Mouse (Mus musculus) cerebellum, postnatal 4 days (tissue): ENCODE measurements around the gene 4930583I09Rik.

Experiments
- DNase-seq, 2 experiments: peaks; one replicate each; pipeline ENCODE4 v3.0.0; 2022; ENCODE audit warnings: low spot score in 2 of 2, mixed read lengths in 1 of 2

Gene 4930583I09Rik

DNA sequence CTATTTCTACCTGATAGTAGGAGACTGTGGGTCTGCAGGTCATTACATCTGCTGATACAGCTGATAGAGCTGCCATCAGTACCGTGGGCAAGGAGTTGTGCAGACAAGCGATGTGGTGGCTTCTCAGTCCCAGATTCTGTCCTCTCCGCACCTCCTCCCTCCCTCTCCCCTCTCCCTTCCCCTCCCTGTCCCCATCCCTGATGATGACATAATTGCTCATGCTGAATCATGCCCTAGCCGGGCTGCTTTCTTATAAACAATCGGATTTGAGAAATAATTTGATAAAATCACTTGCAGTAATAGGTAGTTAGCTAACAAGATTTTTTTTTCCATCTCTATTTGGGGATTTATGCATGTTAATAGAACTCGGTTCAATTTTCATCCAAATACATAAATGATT lies at the start of gene 4930583I09Rik:
Gene 4930583I09Rik (minus strand): TSS at position 144 of the 400 bp plus-strand sequence.
- DNase-seq: no peak

DNA sequence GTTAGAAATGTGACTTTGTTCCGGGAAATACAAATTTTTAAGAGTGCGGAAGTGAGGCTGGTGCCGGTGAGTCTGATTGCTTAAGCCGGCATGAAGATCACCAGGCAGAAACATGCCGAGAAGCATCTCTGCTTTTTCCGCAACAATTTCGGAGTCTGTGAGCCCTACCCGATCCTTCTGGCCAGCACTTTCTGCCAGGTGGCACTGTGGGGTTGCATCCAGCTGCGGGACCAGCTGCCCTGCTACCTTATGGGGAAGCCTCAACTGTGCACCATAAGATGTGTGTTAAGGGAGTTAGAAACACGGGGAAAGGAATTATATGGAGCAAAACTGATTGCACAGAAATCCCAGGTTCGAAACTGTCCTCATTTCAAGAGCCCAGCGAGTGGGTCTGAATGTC lies 40.2 kb upstream of the 4930583I09Rik start:
- peak in 1 of 2 experiments; percentile 26 for DNase-seq

DNA sequence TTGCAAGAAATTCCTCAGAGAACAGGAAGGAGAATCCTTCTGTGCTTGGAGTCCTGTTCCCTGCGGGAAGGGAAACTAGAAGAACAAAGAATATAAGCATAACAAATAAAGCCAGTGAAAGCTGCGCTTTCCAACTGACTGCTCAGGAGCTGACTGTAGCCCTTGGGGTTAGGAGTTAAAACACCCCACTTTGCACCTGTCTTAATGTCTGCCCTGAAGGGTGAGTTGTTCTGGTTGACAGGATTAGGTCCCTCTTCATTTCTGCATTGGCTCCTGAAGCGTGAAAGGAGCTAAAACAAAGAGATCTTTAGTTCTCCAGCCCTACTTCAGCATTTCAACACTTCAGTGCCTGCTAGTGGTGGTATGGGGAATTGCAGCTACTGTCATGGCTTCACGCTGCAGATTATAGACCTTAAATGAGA lies 37.8 kb upstream of the 4930583I09Rik start:
- DNase-seq: peak in 1 of 2 experiments; percentile 42

DNA sequence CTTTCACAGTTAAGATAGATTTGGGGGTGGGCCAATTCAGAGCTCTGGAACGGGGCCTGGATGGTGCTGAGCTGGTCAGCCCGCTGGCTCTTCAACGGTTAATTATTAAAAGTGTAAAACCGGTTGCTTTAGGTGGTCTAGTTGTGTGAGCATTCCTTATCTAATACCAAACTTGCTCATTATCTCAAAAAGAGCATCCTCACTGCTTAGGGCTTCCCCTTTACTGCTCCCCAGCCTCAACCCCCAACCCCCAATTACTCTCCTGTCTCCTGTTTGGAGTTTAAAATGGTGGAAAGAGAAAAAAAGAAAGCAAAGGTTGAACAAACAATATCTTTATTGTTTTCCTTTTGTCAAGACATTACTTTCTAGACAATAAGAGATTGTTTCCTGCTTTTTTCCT lies 27.9 kb upstream of the 4930583I09Rik start:
- DNase-seq: no peak

DNA sequence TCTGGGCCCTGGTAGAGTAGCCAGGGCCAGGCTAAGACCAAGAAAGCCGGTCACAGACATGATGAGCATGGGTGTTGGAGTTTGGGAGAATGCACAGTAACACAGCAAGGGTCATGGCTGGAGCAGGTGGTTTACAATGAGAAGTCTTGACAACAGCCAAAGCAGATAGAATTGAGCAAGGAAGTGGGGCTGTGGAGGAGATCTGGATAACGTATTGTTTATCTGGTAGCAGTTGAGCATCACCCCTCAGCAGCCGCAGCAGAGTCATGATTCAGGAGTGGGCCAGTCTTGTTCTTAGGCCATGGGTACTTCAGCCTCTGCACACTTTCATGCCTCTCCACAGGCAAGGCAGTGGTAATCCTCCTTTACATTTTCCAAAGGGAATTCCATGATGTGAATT lies 25.1 kb upstream of the 4930583I09Rik start:
- DNase-seq: no peak

DNA sequence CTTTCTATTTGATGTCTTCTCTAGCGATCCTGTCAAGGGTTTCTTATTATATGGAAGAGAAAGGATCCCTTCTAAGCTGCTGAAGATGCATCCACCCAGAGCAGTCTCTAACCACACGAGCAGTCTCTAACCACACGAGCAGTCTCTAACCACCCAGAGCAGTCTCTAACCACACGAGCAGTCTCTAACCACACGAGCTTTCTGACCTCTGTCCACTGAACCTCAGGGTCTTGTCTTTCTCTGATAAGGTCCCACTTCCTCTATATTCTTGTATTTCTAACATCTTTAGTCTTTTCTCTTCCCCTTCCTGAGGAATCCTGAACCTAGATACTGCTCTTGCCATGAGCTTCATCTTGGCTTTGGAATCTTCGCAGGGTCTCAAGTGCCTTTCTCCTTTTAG lies 23.0 kb upstream of the 4930583I09Rik start:
- DNase-seq: no peak

DNA sequence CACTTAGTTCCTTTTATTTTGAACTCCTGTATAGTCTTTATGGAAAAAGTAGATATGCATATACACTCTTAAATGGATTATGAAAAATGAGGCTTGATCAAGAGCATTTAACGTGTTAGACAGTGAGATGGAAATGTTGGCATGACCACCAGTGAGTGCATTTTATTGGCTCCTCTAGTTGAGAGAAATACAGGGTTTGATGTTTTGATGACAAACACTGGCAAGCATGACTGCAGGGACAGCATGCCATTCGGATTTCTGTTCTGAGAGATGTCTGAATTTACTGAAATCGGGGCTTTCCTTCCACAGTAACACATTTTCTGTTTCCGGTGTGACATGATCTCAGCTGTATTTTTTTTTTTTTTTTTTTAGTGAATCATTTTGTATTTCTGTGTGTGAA lies 12.2 kb upstream of the 4930583I09Rik start:
- DNase-seq: no peak

DNA sequence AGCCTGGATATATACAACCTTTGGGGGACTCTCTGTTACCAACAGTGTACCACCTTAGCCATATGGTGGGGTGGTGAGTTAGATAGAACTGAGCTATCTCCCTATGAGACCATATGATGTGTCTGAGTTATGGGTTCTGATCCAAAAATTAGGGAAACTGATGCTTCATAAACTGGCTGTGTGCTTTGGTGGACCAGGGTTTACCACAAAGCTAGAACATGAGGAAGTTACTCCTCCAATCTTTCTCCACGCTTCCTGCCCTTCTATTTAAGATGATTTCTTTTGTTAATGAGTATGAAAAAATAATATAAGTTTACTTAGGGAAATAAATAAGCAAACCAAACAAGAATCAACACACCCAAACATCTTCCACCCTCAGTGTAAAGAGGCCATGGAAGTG lies 10.8 kb upstream of the 4930583I09Rik start:
- no peak for DNase-seq

DNA sequence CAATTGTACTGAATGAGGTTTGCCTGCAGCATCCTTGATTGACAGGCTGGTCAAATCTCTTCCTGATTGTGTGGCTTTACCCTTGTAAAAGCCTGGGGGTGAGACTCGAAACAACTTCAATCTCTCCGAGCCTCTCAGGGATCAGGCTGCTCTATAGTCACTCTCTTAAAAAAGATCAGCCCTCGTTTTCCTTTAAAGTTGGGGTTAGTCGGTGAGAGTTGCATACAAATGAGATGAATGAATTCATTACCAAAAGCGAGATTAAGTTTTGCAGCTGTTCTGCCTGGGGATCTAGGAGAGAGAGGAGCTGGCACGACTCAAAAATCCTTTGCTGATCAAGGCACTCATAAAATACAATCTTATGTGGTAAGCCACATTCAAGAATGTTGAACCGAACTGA lies 1.0 kb upstream of the 4930583I09Rik start:
- DNase-seq: no peak

DNA sequence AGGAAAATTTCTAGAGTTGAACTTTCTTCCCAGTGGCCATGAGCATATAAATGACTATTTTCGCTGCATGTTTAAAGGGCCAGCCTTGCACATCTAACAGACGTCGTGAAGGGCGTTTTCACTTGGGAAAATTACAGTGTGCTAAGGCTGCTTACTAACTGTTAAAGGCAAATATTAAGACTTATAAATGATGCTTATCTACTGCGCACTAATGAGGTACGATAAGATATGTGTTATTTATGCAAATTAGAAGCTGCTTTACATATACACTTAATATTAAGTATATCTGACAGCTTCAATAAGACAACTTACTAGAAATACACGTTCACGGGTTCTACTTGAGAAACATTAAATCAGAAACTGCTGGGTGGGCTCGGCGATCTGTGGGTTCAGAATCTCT lies 481 bp upstream of the 4930583I09Rik start:
- no peak for DNase-seq

DNA sequence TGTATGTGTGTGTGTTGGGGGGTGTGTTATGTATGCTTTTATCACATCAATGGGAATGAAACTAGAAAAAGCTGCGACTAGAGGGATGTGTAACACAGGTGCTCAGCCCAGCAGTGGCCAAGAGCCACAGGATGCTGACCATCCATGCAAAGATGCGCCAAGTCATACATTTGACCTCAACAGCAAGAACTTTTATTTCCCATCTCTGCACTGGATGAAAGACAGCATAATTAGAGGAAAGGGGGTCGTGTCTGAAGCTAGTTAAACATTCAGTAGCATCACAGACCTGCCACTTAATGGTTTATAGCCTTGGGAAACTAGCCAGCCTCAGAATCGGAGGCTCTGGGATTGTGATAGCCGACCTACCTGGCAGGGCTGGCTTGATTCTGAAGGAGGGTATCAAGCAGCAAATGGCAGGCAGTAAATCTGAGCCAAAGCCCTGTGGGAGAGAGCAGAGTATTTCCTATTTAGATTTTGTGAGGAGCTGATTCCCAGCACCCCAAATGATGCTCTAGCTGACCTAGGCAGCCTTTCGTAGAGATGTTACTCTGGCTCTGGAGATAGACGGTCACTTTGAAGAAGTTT lies 1.9 kb downstream of the 4930583I09Rik start:
- DNase-seq: no peak

DNA sequence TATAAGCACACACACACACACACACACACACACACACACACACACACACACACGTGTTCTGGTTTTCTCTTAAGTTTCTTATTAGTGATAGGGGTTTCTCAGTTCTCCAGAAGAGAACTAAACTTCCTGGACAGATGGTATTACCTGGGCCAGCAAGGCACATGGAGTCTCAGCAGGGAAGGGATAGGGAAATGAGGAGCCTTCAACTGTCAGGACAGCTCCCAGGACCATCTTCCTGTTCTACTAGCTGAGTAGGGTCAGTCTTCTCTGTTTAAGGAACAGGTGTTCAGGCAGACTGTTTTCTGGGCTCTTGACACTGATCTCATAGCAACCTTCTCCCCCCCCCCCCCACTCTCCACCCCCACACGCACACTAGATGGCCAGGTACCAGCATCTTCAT lies 2.8 kb downstream of the 4930583I09Rik start:
- DNase-seq: no peak

DNA sequence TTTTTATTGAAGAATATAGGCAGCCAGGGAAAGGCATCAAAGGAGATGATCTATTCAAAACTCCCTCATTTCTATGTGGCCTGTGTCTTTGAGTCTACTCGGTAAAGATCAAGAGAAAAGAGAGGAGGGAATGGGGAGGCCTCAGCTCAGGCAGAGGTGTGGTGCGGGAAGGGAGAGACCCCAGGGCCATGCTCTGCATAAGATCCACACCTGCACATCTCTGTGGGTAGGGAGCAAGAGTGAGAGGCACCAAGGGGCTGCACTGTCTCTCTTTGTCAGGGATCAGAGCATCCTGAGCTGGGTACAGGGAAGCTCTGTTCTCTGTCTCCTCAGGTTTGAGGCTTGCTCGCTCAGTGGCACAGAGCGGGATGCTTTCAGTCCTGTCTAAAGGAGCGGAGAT lies 8.4 kb downstream of the 4930583I09Rik start:
- DNase-seq: no peak

DNA sequence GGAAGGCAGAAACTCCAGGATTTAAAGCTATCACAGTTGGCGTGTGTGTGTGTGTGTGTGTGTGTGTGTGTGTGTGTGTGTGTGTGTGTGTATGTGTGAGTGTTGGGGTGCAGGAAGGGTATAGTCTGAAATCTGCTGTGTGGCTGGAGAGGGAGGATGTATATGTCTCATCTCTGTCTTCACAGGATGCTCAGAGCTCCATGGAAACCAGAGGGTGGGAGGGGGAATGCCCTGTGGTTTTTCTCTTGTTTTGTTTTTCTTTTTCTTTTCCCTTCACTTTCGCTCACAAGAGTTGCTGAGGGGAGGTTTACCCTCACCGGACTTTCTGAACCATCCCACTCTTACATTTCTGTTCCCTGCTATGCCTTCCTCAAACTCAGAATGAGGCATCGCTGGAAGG lies 9.0 kb downstream of the 4930583I09Rik start:
- no peak for DNase-seq

DNA sequence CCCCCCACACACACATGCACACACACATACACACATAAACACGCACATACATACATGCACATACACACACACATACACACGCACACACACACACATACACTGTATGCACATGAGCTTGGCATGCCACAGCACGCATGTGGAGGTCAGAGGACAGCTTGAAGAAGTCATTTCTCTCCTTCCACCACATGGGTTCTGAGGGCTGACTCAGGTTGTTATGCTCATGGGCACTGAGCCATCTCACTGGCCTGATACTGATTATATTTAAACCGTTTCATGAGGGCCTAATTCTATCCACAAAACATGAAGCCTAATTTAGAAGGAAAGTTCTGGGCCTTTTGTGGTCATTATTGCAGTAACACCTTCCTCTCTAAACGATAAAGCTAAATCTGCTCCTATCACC lies 13.3 kb downstream of the 4930583I09Rik start:
- DNase-seq: no peak

DNA sequence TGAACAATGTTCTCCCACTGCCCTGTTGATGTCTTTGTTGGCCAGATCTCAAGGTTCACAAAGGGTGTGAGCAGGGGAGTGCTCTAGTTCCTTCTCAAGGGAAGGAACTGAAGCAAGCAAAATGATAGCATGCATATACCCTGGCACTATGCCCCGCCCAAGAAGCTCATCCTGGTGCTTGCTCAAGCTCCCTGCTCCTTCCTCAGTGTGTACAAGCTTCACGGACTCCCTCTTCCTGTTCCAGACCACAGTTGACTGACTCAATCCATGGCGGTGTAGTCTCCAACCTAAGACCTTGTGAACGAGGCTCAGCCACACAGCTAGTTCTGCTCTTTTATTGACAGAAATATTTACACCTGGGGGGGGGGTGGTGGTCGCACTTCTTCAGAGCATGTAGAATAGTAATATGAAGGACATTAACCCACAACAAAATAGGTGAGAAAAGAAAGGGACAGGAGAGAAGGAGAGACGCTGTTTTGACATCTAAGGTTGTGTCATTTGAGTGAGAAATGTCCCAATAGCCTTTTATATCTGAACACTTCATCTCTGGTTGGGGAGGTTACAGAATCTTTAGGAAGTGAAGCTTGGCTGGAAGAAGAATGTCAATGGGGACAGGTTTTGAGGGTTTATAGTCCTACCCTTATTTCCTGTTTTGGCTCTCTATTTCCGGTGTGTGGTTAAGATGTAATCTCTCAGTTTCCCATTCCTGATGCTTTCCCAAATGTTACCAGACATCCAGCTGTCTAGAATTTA lies 14.9 kb downstream of the 4930583I09Rik start:
- DNase-seq: no peak

DNA sequence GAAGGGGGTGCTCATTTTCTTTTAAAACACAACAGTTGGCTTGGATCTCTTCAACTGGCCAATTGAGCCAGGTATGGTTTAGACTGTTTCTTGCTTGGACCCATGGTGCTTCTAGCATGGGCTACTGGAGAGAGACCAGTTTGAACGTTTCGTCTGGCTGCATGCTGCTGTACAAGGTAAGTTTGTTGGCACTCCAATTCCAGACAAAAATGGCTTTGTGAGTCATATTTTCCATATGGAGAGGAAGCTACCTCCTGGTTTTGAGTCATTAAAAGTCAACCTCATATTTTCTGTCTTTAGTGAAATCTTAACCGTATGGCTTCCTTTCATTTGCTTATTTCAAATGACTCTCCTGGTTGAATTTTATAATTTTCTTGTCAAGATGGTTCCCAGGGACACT lies 19.6 kb downstream of the 4930583I09Rik start:
- DNase-seq: no peak

DNA sequence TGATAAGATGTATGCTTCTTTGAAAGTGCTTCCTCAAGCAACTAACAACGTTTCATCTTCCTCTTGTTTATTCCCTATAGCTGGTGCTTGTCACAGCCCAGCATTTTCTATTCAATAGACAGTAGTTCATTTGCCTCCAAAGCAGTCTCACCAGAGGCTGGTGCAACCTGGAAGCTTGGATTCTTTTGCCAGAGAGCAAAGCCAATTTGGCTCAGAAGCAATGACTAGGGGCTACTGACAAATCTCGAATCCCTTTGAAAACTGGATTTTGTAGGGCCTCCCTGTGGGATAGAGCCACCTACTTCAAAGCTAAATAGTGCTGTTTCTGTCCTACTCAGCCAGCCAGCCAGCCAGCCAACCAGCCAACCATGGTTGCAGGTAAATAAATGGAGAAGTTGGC lies 20.1 kb downstream of the 4930583I09Rik start:
- DNase-seq: no peak

DNA sequence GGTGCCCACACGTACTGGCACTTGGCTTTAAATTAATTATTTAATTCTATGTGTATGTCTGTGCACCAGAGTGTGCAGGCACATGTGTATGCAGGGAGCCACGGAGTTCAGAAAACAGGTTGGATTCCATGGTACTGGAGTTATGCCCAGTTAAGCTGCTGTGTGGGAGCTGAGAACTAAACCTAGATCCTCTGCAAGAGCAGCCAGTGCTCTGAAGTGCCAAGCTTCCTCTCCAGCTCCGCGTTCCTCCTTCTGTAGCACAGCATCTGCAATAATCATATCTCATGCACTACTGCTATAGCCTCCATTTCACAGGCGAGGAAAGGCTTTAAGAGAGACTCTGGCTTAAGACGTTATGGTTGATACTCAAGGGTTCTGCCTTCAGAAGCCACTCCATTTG lies 22.3 kb downstream of the 4930583I09Rik start:
- no peak for DNase-seq

DNA sequence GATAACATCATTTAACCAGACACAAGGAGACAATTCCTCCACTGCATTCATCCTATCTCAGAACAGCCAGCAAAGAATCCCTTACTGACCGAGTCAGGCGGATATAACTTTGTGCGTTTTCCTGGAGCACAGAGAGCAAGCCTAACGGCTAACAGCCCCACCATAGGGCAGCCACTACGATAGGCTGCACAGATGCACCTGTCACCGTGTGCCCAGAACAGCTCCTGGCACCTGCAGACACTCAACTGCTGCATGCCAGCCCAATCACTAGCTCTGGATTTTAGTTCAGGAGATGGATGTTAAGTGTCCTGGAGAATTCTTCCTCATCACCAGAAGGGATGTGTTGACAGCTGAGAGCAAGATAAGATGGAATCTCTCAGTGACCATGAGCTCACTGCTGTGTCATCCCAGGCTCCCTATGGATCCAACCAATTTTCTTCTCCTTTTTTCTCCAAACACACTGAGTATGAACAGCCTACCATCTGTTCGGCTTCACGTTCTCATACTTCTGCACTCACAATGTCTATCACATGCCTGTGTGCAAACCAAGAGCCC lies 29.8 kb downstream of the 4930583I09Rik start:
- no peak for DNase-seq

DNA sequence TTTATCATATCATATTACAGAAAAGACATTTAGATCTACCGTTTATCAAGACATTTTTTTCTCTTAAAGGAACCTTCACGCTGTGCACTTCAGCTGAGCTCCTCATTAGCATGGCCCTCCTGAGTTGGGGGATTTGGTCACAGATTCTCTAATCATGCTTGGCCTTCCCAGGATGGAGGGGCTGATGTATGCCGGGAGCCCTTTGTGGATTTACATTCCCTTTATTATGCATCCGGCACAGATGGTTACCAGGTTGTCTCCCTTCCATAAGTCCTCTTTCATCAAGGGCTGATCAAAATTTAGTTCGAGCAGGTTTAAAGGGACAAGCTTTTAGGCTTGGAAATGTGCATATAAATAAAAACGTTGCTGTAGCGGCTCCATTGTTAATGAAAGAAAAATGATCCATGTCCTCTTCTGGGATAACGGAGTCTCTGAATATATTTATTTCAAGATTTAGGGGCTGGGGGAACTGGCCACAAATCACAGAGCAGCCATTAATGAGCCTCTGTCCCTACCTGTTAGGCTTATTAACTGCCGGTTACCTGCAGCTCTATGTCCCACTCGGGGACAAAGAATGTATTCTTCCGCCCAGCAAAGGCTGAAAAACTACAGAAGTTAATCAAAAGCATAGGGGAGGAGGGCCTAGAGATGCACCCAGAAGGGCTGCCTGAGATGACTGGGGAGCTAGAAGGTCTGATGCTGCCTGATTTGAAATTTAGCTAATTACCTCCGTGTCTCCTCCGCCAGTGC lies 31.3 kb downstream of the 4930583I09Rik start:
- no peak for DNase-seq

DNA sequence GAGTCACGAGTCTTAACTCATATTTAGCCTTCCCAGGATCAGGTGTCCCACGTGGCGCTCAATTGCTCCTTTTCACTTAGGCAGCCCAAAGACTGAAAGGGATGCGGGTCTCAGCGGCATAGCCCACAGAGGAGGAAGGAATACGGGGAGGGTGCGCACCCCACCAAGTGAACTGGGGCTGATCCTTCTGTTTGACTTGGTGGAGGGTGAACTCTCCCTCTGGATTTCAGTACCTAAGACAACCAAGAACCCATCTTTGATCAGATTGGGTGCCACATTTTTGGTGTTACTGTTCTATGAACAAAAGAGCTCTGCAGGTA lies 33.0 kb downstream of the 4930583I09Rik start:
- no peak for DNase-seq
